Mouse (Mus musculus) small intestine, adult 2 months (tissue): ENCODE measurements around the gene Rnf215.

Experiments used
- CTCF ChIP-seq: fragments of 200-500 bp; IDR thresholded peaks from 2 replicates; pipeline ENCODE4 v1.5.1; 2012; ENCODE audit warnings: low read depth, mild to moderate bottlenecking, control low read depth, inconsistent platforms, low read length, moderate library complexity, mixed read lengths; ENCODE audit not compliant: insufficient replicate concordance, insufficient read length; ENCODE audit errors: extremely low read depth
- POLR2A ChIP-seq: fragments of 200-500 bp; IDR thresholded peaks from 2 replicates; pipeline ENCODE4 v1.6.1; 2012; ENCODE audit warnings: low read depth, mild to moderate bottlenecking, control low read depth, inconsistent platforms, low read length, moderate library complexity

- TF ChIP-seq CTCF: no peak
- no peak for TF ChIP-seq POLR2A
Measured at GRCm38 (mm10) chr11:4153694-4154093, 18.7 kb downstream of the Rnf215 start.
